Mouse (Mus musculus): ENCODE measurements around the gene Irf1. TPM values are rescaled to one million over a fixed set of nuclear protein-coding genes. Genes with fewer than 3 reads are reported as not detected.

The Irf1 gene
- polyA plus RNA-seq, 1 experiment: 111 TPM

DNA sequence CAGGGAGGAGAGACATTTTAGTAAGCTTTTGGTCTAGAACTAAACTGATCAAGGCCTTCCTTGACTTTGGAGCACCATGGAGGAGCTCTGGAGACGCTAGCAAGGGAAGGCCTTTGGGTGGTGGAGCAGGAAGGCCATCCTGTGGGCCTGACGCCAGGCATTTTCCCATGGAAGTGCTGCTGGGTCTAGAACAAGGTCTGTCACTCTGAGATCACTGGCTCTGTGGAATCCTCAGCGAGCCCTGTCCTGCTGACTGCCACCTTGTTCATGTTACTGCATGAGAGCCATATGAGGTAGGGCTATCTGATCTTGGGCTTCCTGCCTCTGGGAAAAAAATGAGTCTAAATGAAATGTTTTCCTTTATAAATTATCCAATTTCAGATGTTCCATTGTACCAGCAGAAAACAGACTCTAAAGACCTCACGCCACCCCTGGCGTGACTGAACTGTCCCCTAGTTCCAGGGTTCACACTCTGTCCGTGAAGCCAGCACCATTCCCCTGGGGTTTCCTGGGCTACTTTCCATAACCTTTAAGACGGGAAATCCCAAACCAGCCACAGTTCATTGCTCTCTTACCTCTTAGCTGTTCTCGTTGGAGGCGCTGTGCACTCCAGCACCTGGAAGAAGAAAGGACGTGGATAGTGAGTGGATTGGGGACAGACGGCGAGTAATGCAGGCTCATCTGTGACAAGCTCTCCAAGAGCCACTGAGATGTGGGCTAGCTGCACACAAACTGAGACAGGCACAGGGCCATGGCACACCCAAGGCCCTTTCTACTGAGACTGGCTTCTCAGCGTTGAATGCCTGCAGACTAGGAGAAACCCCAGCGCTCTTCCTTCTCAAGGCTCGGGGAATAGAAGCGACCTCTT is 43.4 kb downstream of the Irf1 start:
- Histone ChIP-seq H3K27ac (ENCODE audit: insufficient read depth, low read length) (no peak overlapping the region), H3K27me3 (ENCODE audit: control insufficient read depth, insufficient read depth, low read length) (no peaks in the 10 kb centered on the region), H3K4me1 (ENCODE audit: control insufficient read depth, insufficient read depth, insufficient read length) (peaks cover 11% of the 10 kb centered on the region), H3K4me3 (ENCODE audit: extremely low read depth, insufficient read depth, insufficient read length) (no peak overlapping the region), H3K36me3 (ENCODE audit: control insufficient read depth, insufficient read depth, low read length) (no peaks in the 10 kb centered on the region)
- no peak for TF ChIP-seq POLR2A (IDR thresholded peaks at IDR 0.05; ENCODE audit: low read depth, low read length)
- no peak for TF ChIP-seq CTCF (IDR thresholded peaks at IDR 0.05; ENCODE audit: extremely low read depth, insufficient read depth, insufficient read length, insufficient replicate concordance)
- WGBS: 93% methylated on average over 16 of the region's 16 CpGs
- DNase-seq (ENCODE audit: low read depth in 1 of 2, low spot score in 2 of 2): no peak

DNA sequence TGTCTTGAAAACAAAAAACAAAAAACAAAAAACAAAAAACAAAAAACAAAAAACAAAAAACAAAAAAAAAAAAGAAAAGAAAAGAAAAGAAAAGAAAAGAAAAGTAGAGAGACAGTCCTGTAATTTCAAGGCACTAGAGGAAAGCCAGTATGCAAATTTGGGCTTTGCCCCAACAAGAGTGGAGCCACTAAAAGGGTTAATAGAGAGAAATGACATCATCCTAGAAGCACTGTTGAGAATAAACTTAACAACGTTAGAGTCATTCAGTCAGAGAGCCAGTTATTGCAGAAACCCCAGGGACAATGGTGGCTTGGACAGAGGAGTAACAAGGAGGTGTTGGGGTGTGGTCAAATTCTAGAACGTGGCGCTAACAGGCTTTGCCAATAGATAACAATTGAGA is 45.0 kb downstream of the Irf1 start:
- H3K4me3 ChIP-seq (ENCODE audit: extremely low read depth, insufficient read depth, insufficient read length): no peak overlapping the region
- peaks cover 11% of the 10 kb centered on the region for H3K4me1 ChIP-seq (ENCODE audit: control insufficient read depth, insufficient read depth, insufficient read length)
- H3K27ac ChIP-seq (ENCODE audit: insufficient read depth, low read length): no peak overlapping the region
- no peak for DNase-seq (ENCODE audit: low read depth in 1 of 2, low spot score in 2 of 2)
- H3K27me3 ChIP-seq (ENCODE audit: control insufficient read depth, insufficient read depth, low read length): no peaks in the 10 kb centered on the region
- WGBS: 60% methylated on average over 3 of the region's 3 CpGs
- no peaks in the 10 kb centered on the region for H3K36me3 ChIP-seq (ENCODE audit: control insufficient read depth, insufficient read depth, low read length)
- no peak for TF ChIP-seq POLR2A (IDR thresholded peaks at IDR 0.05; ENCODE audit: low read depth, low read length)
- no peak for TF ChIP-seq CTCF (IDR thresholded peaks at IDR 0.05; ENCODE audit: extremely low read depth, insufficient read depth, insufficient read length, insufficient replicate concordance)

DNA sequence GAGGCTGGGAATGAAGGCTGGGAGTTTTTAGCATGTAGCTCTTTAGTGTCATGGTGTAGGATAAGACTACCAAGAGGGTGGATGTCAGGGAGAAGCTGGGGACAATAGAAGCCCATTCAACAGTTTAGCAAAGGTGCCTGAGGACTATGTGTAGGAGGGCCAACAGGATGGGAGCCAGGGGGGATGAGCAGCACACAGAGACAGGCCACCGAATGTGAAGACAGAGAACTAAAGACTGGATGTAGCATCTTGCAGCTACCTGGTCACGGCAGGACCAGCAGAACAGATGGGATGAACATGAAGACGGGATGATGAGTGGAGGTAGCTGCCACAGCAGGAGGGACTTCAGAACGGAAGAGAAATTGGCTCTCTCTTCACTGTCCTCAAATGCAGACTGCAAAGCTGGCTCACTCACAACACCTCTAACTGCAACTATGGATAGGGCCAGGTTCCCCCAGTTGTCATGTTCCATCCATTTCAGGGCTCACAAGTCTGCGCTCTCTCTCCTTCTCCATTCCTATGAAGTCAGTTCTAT is 47.1 kb downstream of the Irf1 start:
- no peak overlapping the region for H3K4me3 ChIP-seq (ENCODE audit: extremely low read depth, insufficient read depth, insufficient read length)
- no peaks in the 10 kb centered on the region for H3K36me3 ChIP-seq (ENCODE audit: control insufficient read depth, insufficient read depth, low read length)

DNA sequence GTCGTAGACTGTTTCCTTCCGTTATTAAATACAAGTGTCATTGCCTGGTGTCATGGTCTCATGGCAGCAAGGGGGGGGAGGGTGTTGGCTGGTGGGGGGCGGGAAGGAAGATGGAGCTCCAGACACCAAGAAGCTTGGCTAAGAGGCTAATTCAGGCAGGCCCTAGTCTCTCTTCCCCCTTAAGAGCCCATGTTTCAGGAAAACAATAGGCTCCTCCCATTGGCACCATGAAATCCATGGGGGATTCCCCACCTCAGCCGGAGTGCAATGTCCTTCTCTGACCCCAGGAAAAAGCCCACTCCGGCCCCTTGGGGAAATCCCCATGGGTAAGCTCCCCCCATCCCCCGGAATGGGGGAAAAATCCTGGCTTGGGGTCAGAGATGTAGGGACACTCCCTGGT is 49.0 kb downstream of the Irf1 start:
- DNase-seq (ENCODE audit: low read depth in 1 of 2, low spot score in 2 of 2): no peak
- Histone ChIP-seq H3K4me1 (ENCODE audit: control insufficient read depth, insufficient read depth, insufficient read length) (peaks cover 3% of the 10 kb centered on the region; the same call in 1 of the 2 replicates), H3K27me3 (ENCODE audit: control insufficient read depth, insufficient read depth, low read length) (no peaks in the 10 kb centered on the region), H3K4me3 (ENCODE audit: extremely low read depth, insufficient read depth, insufficient read length) (no peak overlapping the region), H3K27ac (ENCODE audit: insufficient read depth, low read length) (no peak overlapping the region), H3K36me3 (ENCODE audit: control insufficient read depth, insufficient read depth, low read length) (no peaks in the 10 kb centered on the region)
- TF ChIP-seq CTCF (IDR thresholded peaks at IDR 0.05; ENCODE audit: extremely low read depth, insufficient read depth, insufficient read length, insufficient replicate concordance) (no peak), POLR2A (IDR thresholded peaks at IDR 0.05; ENCODE audit: low read depth, low read length) (no peak)
- 70% methylated on average over 6 of the region's 6 CpGs for WGBS

More for the DNA sequence above, 47.1 kb downstream of the Irf1 start:
- no peak overlapping the region for H3K27ac ChIP-seq (ENCODE audit: insufficient read depth, low read length)
- no peaks in the 10 kb centered on the region for H3K27me3 ChIP-seq (ENCODE audit: control insufficient read depth, insufficient read depth, low read length)
- H3K4me1 ChIP-seq (ENCODE audit: control insufficient read depth, insufficient read depth, insufficient read length): no peaks in the 10 kb centered on the region; the same call in 1 of the 2 replicates
- WGBS: 94% methylated on average over 5 of the region's 5 CpGs
- no peak for DNase-seq (ENCODE audit: low read depth in 1 of 2, low spot score in 2 of 2)
- TF ChIP-seq POLR2A (IDR thresholded peaks at IDR 0.05; ENCODE audit: low read depth, low read length) (no peak), CTCF (IDR thresholded peaks at IDR 0.05; ENCODE audit: extremely low read depth, insufficient read depth, insufficient read length, insufficient replicate concordance) (no peak)

DNA sequence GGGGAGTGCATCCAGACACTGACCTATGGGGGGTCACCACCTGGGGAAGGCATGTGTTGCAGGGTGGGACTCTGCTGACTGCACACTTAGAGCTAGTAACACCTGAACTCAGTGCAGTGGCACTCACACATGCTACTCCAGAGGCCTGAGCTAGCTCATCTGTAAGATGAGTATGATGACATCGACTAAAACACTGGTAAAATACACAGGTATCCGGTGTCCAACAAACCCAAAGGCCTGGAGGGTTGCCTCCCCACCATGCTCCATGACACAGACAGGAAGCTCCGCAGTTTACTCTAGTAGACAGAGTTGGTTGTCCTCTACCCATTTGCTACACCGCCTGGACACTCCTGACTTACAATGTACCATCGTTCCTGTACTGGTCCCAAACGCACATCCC is 49.7 kb downstream of the Irf1 start:
- H3K27me3 ChIP-seq (ENCODE audit: control insufficient read depth, insufficient read depth, low read length): no peaks in the 10 kb centered on the region
- H3K36me3 ChIP-seq (ENCODE audit: control insufficient read depth, insufficient read depth, low read length): no peaks in the 10 kb centered on the region
- DNase-seq (ENCODE audit: low read depth in 1 of 2, low spot score in 2 of 2): no peak
- H3K4me3 ChIP-seq (ENCODE audit: extremely low read depth, insufficient read depth, insufficient read length): no peak overlapping the region
- 94% methylated on average over 6 of the region's 6 CpGs for WGBS
- no peak for TF ChIP-seq POLR2A (IDR thresholded peaks at IDR 0.05; ENCODE audit: low read depth, low read length)
- no peak for TF ChIP-seq CTCF (IDR thresholded peaks at IDR 0.05; ENCODE audit: extremely low read depth, insufficient read depth, insufficient read length, insufficient replicate concordance)
- H3K27ac ChIP-seq (ENCODE audit: insufficient read depth, low read length): no peak overlapping the region
- H3K4me1 ChIP-seq (ENCODE audit: control insufficient read depth, insufficient read depth, insufficient read length): peaks cover 3% of the 10 kb centered on the region; the same call in 1 of the 2 replicates

DNA sequence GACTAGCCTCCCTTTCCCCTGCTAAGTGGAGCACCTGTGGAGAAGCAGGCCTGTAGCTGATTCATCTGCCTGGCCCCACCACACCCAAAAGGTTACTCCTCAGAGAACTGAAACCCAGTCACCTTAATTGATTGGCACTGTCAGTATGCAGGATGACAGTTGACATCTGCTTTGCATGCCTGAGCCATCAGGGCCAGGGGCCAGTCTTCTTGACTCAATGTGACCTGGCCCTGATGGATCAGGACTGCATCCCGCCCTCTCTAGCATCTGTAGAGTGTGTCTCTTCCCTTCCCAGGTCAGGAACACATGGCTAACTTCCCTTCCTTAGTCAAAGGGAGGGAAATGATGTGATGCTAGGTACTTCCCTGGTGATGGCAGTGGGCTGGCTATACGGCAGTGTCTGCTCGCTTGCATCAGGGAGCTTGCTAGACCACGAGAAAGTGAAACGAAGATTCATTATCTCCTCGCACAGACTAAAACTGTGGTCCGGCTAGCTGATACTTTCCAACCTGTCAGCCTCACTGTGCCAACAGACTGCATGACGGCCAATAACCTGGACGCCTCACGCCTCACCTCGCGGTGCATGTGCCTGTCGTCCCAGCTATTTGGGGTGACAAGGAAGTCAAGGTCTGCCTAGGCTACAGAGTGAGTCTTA is 50.8 kb downstream of the Irf1 start:
- Histone ChIP-seq H3K36me3 (ENCODE audit: control insufficient read depth, insufficient read depth, low read length) (no peaks in the 10 kb centered on the region), H3K4me1 (ENCODE audit: control insufficient read depth, insufficient read depth, insufficient read length) (peaks cover 3% of the 10 kb centered on the region; the same call in 1 of the 2 replicates), H3K4me3 (ENCODE audit: extremely low read depth, insufficient read depth, insufficient read length) (no peak overlapping the region), H3K27me3 (ENCODE audit: control insufficient read depth, insufficient read depth, low read length) (no peaks in the 10 kb centered on the region), H3K27ac (ENCODE audit: insufficient read depth, low read length) (no peak overlapping the region)
- 76% methylated on average over 13 of the region's 13 CpGs for WGBS
- TF ChIP-seq CTCF (IDR thresholded peaks at IDR 0.05; ENCODE audit: extremely low read depth, insufficient read depth, insufficient read length, insufficient replicate concordance) (no peak), POLR2A (IDR thresholded peaks at IDR 0.05; ENCODE audit: low read depth, low read length) (no peak)
- DNase-seq (ENCODE audit: low read depth in 1 of 2, low spot score in 2 of 2): no peak

Data from spleen, adult 2 months (tissue).